Mouse (Mus musculus): ENCODE measurements at regions not wholly inside any gene's neighbourhood (a gene's known extent, or its start where the extent isn't known, plus 50 kb on each side); places are given as distances from the start of the nearest gene placed in this dataset.

DNA sequence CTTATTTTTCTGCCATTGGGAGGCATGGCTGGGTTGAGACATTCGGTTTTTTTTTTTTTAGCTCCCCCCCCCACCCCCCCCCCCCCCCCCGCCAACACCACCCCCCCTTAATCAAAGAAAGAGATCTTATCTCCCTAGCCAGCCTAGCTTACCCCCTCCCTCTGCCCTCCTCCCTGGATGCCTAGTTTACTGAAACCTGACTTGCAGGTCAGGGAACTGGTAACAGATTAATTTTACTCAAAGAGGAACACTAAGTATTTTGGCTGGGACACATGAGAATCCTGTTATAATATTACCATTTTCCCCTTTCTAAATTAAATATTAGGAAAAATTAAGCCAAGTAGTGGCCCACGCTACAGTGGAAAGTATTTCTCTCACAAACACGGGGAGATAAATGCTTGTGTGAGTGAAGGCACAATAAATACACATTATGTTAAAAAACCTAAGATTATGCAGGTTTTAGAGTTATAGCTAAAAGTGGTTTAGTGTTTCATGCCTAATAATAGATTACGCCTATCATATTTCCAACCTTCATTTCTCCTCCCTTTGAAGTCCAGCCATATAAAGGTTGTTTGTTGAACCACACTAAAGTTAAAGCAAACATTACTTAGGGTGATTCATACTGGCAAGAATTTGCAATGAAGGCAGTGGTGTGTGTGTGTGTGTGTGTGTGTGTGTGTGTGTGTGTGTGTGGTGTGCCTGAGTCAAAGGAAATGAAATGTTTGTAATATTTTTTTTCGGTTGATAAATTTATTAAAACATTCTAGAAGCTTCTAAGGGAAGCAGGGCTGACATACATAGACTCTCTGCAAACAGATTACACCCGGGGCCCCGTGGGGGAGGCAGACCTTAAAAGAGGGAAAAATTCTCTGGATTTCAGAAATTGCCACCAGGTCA lies 76.0 kb upstream of the Arid5b start:
- Histone ChIP-seq H3K27ac (peak overlapping the region; percentile 84), H3K4me3 (peak overlapping the region; percentile 63)
- intact Hi-C loops (cut with DNase I), result loop anchor here (5.0 kb wide), 3 partner anchors 72 to 108 kb away; no protein-coding TSS in a partner anchor
- no peak for TF ChIP-seq CTCF (IDR thresholded peaks at IDR 0.05)
- DNase-seq, result no peak

- DNase-seq, result peak; percentile 68
- no peak for TF ChIP-seq CTCF (IDR thresholded peaks at IDR 0.05)
- Histone ChIP-seq H3K4me3 (peak overlapping the region; percentile 63), H3K27ac (peak overlapping the region; percentile 84)
- intact Hi-C loops (cut with DNase I), result no loop called here
These were observed 75.2 kb upstream of the Arid5b start for GRCm38 (mm10) chr10:68353692-68354232.

DNA sequence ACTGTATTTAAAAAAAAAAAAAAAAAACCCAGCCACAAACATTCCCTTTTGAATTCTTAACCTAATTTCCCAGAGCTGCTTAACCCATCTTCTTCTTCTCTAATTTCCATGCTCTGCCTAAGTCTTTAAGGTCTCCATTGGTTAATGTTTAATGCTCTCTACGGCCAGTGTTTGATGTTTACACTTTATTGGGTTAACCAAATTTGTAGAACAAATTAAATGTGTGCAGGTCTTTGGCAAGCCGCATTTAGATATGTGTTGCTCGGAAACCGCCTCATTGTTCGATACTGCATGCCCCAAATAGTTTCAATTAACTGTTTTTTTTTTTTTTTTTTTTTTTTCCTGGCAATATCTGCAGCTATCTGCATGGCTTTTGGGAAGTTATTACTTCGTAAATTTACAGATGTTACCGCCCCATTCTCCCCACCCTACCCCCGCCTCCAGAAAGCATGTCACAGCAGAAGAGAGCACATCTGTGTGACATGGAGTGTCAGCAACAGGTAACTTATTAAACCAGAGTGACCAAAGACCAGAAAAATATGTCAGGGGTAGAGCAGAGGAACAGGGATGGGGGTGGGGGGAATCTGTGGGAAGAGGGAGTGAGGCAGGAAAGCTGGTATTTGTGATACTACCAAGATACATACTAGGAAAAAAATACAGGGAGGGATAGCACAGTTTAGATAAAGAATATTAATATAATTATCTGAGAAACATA lies 73.5 kb upstream of the Arid5b start:
- Histone ChIP-seq H3K27ac (no peak overlapping the region), H3K4me3 (no peak overlapping the region)
- TF ChIP-seq CTCF (IDR thresholded peaks at IDR 0.05), result no peak
- no peak for DNase-seq
- intact Hi-C loops (cut with DNase I), result no loop called here

GRCm38 (mm10) chr10:68351441-68351840 lies 72.9 kb upstream of the Arid5b start:
- no peak for TF ChIP-seq CTCF (IDR thresholded peaks at IDR 0.05)
- no peak overlapping the region for H3K27ac ChIP-seq
- no peak overlapping the region for H3K4me3 ChIP-seq
- intact Hi-C loops (cut with DNase I), result no loop called here
- no peak for DNase-seq

- DNase-seq, result no peak
- intact Hi-C loops (cut with DNase I), result no loop called here
- Histone ChIP-seq H3K27ac (no peak overlapping the region), H3K4me3 (no peak overlapping the region)
- no peak for TF ChIP-seq CTCF (IDR thresholded peaks at IDR 0.05)
These were observed 72.3 kb upstream of the Arid5b start for GRCm38 (mm10) chr10:68350798-68351197.

GRCm38 (mm10) chr10:68347806-68348205 lies 69.3 kb upstream of the Arid5b start:
- H3K27ac ChIP-seq, result no peak overlapping the region
- no peak for TF ChIP-seq CTCF (IDR thresholded peaks at IDR 0.05)
- DNase-seq, result no peak
- no peak overlapping the region for H3K4me3 ChIP-seq
- intact Hi-C loops (cut with DNase I), result no loop called here

DNA sequence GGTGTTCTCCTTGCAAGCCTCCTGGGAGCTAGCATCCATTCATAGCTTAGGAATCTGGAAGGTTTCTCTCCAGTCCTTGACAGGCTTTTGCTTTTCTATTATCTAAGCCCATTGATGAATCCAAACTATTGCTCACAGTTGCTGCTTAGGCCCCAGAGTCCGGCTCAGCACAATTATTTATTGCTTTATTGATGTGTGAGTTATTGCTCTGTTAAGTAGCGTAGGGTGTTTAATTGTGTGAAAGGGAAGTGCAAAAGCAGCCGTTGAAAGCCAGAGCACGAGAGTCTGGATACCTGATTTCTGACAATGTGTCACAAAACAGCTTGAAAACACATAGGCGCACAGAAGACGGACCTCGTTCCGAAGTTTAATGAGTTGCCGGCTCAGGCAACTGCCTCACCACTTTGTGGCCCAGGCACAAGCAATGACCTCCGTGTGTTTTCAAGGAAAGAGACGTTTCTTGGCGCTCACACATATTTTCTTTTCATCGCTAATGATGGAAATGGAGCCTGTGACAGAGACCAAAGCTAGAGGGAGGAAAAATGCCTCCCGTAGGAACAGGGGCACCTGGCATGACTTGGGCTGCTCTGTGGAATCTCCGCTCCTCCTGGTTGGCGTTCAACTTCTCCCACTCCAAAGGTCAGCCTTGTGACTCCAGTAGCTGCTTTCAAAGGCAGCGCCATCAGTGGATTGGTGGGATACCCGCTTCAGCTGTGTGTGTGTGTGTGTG lies 66.6 kb upstream of the Arid5b start:
- no peak for TF ChIP-seq CTCF (IDR thresholded peaks at IDR 0.05)
- H3K27ac ChIP-seq, result 0 out of 2 replicates have a peak overlapping the region, but pooled peaks have one; percentile 20
- intact Hi-C loops (cut with DNase I), result no loop called here

DNA sequence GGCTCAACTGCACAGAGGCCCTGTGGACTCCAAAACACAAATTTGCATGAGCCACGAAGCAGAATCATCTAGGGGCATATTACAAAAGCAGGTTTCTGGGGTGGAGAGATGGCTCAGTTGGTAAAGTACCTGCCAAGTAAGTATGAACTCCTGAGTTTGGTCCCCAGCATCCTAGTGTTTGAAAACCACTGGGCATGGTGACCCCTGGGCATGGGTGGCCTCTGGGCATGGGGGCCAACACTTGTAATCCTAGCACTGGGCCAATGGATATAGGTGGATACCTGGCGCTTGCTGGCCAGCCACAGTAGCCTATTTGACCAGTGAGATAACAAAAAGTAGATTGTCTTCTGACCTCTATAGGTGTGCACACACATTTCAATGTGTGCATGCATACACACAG lies 65.7 kb upstream of the Arid5b start:
- intact Hi-C loops (cut with DNase I), result no loop called here
- DNase-seq, result no peak
- H3K27ac ChIP-seq, result no peak overlapping the region
- TF ChIP-seq CTCF (IDR thresholded peaks at IDR 0.05), result no peak
- no peak overlapping the region for H3K4me3 ChIP-seq

More for the DNA sequence above, 66.6 kb upstream of the Arid5b start:
- H3K4me3 ChIP-seq, result no peak overlapping the region
- DNase-seq, result no peak

DNA sequence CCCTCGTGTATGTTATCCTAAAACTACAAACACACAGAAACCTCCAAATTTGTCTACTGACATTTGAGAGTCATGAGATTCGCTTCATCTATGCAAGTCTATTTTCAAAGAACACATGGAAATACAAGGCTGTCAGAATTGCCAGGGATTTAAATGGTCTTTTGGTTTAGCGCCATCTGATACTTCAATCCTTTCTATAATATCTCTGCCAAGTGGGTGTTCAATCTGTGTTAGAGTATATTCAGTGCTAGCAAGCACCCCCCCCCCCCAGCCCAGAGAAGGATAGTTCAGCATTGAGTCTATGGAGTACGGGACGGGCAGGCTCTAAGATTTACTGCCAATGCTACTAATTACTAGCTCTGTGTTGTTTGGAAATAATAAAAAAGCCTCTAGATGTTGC lies 55.5 kb upstream of the Arid5b start:
- intact Hi-C loops (cut with DNase I), result no loop called here
- Histone ChIP-seq H3K4me3 (no peak overlapping the region), H3K27ac (no peak overlapping the region)
- DNase-seq, result no peak
- no peak for TF ChIP-seq CTCF (IDR thresholded peaks at IDR 0.05)
